Mouse (Mus musculus) olfactory bulb, adult 2 months (tissue): ENCODE measurements around the gene Gm20489.

ENCODE experiments used
- CTCF ChIP-seq: fragments of 200-500 bp; IDR thresholded peaks from 2 replicates; pipeline ENCODE4 v1.5.1; 2012; ENCODE audit warnings: low read depth, mild to moderate bottlenecking, low read length, moderate library complexity; ENCODE audit not compliant: insufficient read depth
- POLR2A ChIP-seq: fragments of 200-500 bp; IDR thresholded peaks from 2 replicates; pipeline ENCODE4 v1.6.1; 2012; ENCODE audit warnings: mild to moderate bottlenecking, low read depth, low read length, moderate library complexity; ENCODE audit not compliant: insufficient read depth

- TF ChIP-seq CTCF (no peak), POLR2A (no peak)
Measured at GRCm38 (mm10) chrX:101289037-101289436, 20.2 kb upstream of the Gm20489 start.
